Mouse (Mus musculus): ENCODE results near the gene 1700102P08Rik. TPM values are rescaled to one million over a fixed set of nuclear protein-coding genes. Genes with fewer than 3 reads are reported as not detected.

The 1700102P08Rik gene
- polyA plus RNA-seq (2015; fragmentation: Nextera tagmentation; extraction: Ambion mirVana): 0.17 and 0.21 TPM in 2 replicates

DNA sequence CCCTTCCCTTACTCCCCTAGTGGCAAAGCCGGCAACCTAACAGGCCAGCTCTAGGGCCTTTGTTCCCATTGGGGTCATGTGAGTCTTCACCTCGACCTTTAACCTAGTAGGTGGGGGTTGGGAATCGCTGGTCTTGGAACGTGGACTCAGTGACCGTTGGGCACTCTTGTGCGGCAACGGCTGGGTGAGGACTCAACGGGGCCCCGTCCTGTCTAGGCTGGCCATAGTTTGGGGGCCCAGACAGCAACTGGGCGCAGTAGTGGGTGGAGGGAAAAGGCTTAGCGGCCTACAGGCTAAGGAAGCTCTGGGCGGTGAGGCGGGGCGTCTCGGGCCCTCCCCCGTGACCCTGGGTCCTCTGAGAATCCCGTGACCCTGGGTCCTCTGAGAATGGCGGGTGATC is at the start of gene 1700102P08Rik:
Gene 1700102P08Rik, plus strand, starts transcription at position 130 of the 400 bp plus-strand sequence.
- Histone ChIP-seq H3K4me2 (replicated peaks; ENCODE audit: low read depth) (no peak within 1 kb of the TSS), H3K9ac (ENCODE audit: low read length) (no peak within 1 kb of the TSS), H3K27me3 (ENCODE audit: control insufficient read depth, insufficient read depth, low read length) (no peaks in the 10 kb centered on the region), H3K27ac (replicated peaks) (no peak within 1 kb of the TSS), H3K9me3 (ENCODE audit: control insufficient read depth, low read length) (no peaks in the 10 kb centered on the region), H3K4me1 (replicated peaks; ENCODE audit: control insufficient read depth, insufficient read depth) (no peaks in the 10 kb centered on the region), H3K4me3 (ENCODE audit: low read depth, low read length) (no peak within 1 kb of the TSS), H3K36me3 (ENCODE audit: control insufficient read depth, insufficient read depth, low read length) (peaks cover 17% of the 10 kb centered on the region; the same call in 1 of the 2 replicates)
- no peak for TF ChIP-seq EP300 (optimal IDR thresholded peaks at IDR 0.05)
- TF ChIP-seq CTCF (IDR thresholded peaks at IDR 0.05; ENCODE audit: low read depth): no peak
- 78% methylated on average over 18 of the region's 18 CpGs for WGBS
- DNase-seq (ENCODE audit: low spot score) (no peak), ATAC-seq (ENCODE audit: low FRiP score, low TSS enrichment) (peak; percentile 46; the same call in 1 of the 2 replicates)

DNA sequence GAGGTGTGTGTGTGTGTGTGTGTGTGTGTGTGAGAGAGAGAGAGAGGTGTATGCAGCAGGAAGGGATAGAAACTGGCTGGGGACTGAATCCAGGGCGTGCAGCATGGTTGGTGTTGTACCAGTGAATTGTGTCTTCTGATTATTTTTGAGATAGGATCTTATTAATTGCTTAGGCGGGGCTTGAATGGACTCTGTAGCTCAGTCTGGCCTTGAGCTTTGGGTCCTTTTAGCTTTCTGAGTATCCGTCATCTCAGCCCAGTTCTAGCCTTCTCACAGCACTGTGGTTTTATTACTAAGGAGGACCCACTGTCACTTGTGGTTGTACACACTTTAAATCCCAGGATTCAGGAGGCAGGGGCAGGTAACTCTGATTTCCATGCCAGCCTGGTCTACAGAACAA is 49.3 kb upstream of the 1700102P08Rik start:
- ATAC-seq (ENCODE audit: low FRiP score, low TSS enrichment): no peak
- no peaks in the 10 kb centered on the region for H3K9me3 ChIP-seq (ENCODE audit: control insufficient read depth, low read length)
- no peak for DNase-seq (ENCODE audit: low spot score)
- peak overlapping the region; percentile 99 for H3K27ac ChIP-seq (replicated peaks)
- H3K4me1 ChIP-seq (replicated peaks; ENCODE audit: control insufficient read depth, insufficient read depth): 0 out of 2 replicates have a peak, but pooled peaks cover 8% of the 10 kb centered on the region
- H3K4me2 ChIP-seq (replicated peaks; ENCODE audit: low read depth): no peak overlapping the region
- H3K36me3 ChIP-seq (ENCODE audit: control insufficient read depth, insufficient read depth, low read length): no peaks in the 10 kb centered on the region
- no peak overlapping the region for H3K9ac ChIP-seq (ENCODE audit: low read length)
- no peaks in the 10 kb centered on the region for H3K27me3 ChIP-seq (ENCODE audit: control insufficient read depth, insufficient read depth, low read length)
- H3K4me3 ChIP-seq (ENCODE audit: low read depth, low read length): no peak overlapping the region
- 55% methylated on average over 3 of the region's 3 CpGs for WGBS
- TF ChIP-seq CTCF (IDR thresholded peaks at IDR 0.05; ENCODE audit: low read depth) (no peak), EP300 (optimal IDR thresholded peaks at IDR 0.05) (no peak)

DNA sequence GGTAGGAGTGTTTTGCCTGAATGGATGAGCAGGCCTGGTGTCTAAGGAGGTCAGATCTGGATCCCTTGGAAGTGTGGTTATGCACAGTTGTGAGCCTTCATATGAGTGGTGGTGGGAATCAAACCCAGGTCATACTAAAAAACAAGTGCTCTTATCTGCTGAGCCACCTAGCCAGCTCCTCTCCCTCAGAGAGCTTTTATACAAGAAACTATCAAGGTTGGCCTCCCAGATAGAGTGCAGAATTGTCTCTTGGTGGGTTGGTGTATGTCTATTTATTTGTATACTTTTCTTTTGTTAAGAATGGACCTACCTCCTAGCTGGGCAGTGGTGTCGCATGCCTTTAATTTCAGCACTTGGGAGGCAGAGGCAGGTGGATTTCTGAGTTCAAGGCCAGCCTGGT is 48.8 kb upstream of the 1700102P08Rik start:
- Histone ChIP-seq H3K27me3 (ENCODE audit: control insufficient read depth, insufficient read depth, low read length) (no peaks in the 10 kb centered on the region), H3K9me3 (ENCODE audit: control insufficient read depth, low read length) (no peaks in the 10 kb centered on the region), H3K27ac (replicated peaks) (no peak overlapping the region; the same call in 1 of the 2 replicates), H3K4me3 (ENCODE audit: low read depth, low read length) (no peak overlapping the region), H3K4me1 (replicated peaks; ENCODE audit: control insufficient read depth, insufficient read depth) (0 out of 2 replicates have a peak, but pooled peaks cover 10% of the 10 kb centered on the region), H3K9ac (ENCODE audit: low read length) (no peak overlapping the region), H3K4me2 (replicated peaks; ENCODE audit: low read depth) (no peak overlapping the region), H3K36me3 (ENCODE audit: control insufficient read depth, insufficient read depth, low read length) (no peaks in the 10 kb centered on the region)
- DNase-seq (ENCODE audit: low spot score) (no peak), ATAC-seq (ENCODE audit: low FRiP score, low TSS enrichment) (no peak)
- 95% methylated on average over 1 of the region's 1 CpGs for whole genome bisulfite sequencing
- TF ChIP-seq EP300 (optimal IDR thresholded peaks at IDR 0.05): no peak
- TF ChIP-seq CTCF (IDR thresholded peaks at IDR 0.05; ENCODE audit: low read depth): no peak

DNA sequence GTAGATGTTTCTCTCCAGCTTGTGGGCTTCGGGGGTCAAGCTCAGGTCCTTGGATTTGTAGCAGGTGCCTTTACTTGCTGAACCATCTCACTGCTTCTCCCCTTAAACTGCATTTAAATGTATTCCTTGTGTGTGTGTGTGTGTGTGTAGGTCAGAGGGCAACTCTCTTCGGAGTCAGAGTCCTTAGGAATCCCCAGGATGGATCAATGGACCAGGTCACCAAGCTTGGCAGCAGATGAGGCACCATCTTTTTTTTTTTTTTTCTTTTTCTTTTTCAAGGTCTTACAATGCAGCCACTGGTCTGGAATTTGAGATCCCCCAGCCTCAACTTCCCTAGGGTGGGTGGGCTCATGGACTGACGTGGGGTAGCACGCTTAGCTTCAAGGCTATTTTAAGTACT is 48.1 kb upstream of the 1700102P08Rik start:
- H3K9me3 ChIP-seq (ENCODE audit: control insufficient read depth, low read length): no peaks in the 10 kb centered on the region
- 86% methylated on average over 4 of the region's 4 CpGs for WGBS
- no peaks in the 10 kb centered on the region for H3K27me3 ChIP-seq (ENCODE audit: control insufficient read depth, insufficient read depth, low read length)
- H3K36me3 ChIP-seq (ENCODE audit: control insufficient read depth, insufficient read depth, low read length): no peaks in the 10 kb centered on the region
- H3K9ac ChIP-seq (ENCODE audit: low read length): no peak overlapping the region
- H3K4me3 ChIP-seq (ENCODE audit: low read depth, low read length): no peak overlapping the region
- no peak overlapping the region for H3K4me2 ChIP-seq (replicated peaks; ENCODE audit: low read depth)
- no peak for TF ChIP-seq CTCF (IDR thresholded peaks at IDR 0.05; ENCODE audit: low read depth)
- no peak for TF ChIP-seq EP300 (optimal IDR thresholded peaks at IDR 0.05)
- no peak overlapping the region for H3K27ac ChIP-seq (replicated peaks)
- 0 out of 2 replicates have a peak, but pooled peaks cover 10% of the 10 kb centered on the region for H3K4me1 ChIP-seq (replicated peaks; ENCODE audit: control insufficient read depth, insufficient read depth)
- no peak for ATAC-seq (ENCODE audit: low FRiP score, low TSS enrichment)
- DNase-seq (ENCODE audit: low spot score): no peak

DNA sequence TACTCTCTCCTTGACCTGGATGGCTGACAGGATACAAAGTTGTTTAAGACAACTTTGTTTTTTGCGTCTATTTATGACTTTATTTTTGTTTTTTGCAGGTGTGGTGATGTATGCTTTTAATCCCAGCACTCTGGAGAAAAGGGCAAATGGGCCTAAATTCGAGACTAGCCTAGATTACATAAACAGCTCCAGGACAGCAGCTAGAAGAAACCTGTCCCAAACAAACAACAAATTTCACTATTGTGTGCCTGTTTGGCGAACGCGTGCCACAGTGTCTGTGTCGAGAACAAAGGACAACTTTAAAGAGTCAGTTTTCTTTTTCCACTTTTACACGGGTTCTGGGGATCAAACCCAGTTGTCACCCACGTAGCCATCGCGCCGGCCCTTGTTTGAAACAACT is 45.6 kb upstream of the 1700102P08Rik start:
- Histone ChIP-seq H3K4me2 (replicated peaks; ENCODE audit: low read depth) (peak overlapping the region; percentile 80), H3K9me3 (ENCODE audit: control insufficient read depth, low read length) (no peaks in the 10 kb centered on the region), H3K27me3 (ENCODE audit: control insufficient read depth, insufficient read depth, low read length) (no peaks in the 10 kb centered on the region), H3K9ac (ENCODE audit: low read length) (peak overlapping the region; percentile 89), H3K36me3 (ENCODE audit: control insufficient read depth, insufficient read depth, low read length) (peaks cover 12% of the 10 kb centered on the region), H3K4me1 (replicated peaks; ENCODE audit: control insufficient read depth, insufficient read depth) (0 out of 2 replicates have a peak, but pooled peaks cover 5% of the 10 kb centered on the region), H3K27ac (replicated peaks) (peak overlapping the region; percentile 96), H3K4me3 (ENCODE audit: low read depth, low read length) (peak overlapping the region; percentile 87)
- no peak for DNase-seq (ENCODE audit: low spot score)
- TF ChIP-seq CTCF (IDR thresholded peaks at IDR 0.05; ENCODE audit: low read depth): no peak
- TF ChIP-seq EP300 (optimal IDR thresholded peaks at IDR 0.05): peak; percentile 34
- 6% methylated on average over 11 of the region's 11 CpGs for WGBS
- ATAC-seq (ENCODE audit: low FRiP score, low TSS enrichment): no peak

DNA sequence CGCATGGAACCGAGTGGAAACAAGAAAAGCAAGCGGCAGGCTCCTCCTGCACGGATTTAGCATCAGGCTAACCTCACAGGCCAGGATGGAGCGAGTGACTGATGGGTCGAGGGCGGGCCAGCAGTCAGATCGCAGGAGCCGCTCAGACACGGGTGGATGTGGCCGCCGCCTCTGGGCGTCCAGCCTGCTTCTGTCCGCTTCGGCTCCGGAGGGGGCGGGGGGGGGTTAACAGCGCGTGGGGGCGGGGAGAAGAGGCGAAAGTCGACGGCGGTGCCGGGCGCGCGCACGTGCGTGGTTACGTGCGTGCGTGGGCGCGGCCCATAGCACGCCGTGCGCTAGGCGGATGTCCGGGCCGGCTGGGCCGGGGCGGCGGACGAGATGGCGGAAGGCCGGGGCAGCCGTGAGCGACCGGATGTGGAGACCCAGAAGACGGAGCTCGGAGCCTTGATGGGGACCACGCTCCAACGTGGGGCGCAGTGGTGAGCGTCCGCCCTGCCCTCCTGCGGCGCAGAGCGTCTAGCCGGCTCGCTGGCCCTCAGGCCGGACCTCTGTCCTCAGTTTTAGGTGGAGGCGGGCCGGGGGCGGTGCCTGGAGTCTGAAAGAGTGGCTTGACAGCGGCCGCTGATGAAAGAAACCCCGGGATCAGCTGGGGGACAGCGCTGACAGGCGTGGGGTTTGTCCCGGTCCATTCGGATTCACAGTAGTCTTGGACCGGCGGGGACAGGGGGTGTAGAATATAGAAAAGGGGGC is 44.9 kb upstream of the 1700102P08Rik start, which contains the start of gene Usp4:
Gene Usp4, plus strand, starts transcription at position 314 of the 750 bp plus-strand sequence.
- ATAC-seq (ENCODE audit: low FRiP score, low TSS enrichment): peak; percentile 95

More for the DNA sequence above, 44.9 kb upstream of the 1700102P08Rik start, which contains the start of gene Usp4:
- DNase-seq (ENCODE audit: low spot score): peak; percentile 96
- H3K4me2 ChIP-seq (replicated peaks; ENCODE audit: low read depth): peak within 1 kb of the TSS; percentile 80
- no peaks in the 10 kb centered on the region for H3K9me3 ChIP-seq (ENCODE audit: control insufficient read depth, low read length)
- under 1% methylated on average over 68 of the region's 75 CpGs for WGBS
- H3K4me1 ChIP-seq (replicated peaks; ENCODE audit: control insufficient read depth, insufficient read depth): 0 out of 2 replicates have a peak, but pooled peaks cover 2% of the 10 kb centered on the region
- H3K4me3 ChIP-seq (ENCODE audit: low read depth, low read length): peak within 1 kb of the TSS; percentile 87
- H3K9ac ChIP-seq (ENCODE audit: low read length): peak within 1 kb of the TSS; percentile 89
- peaks cover 12% of the 10 kb centered on the region for H3K36me3 ChIP-seq (ENCODE audit: control insufficient read depth, insufficient read depth, low read length)
- TF ChIP-seq CTCF (IDR thresholded peaks at IDR 0.05; ENCODE audit: low read depth): no peak
- TF ChIP-seq EP300 (optimal IDR thresholded peaks at IDR 0.05): no peak
- peak within 1 kb of the TSS; percentile 96 for H3K27ac ChIP-seq (replicated peaks)
- H3K27me3 ChIP-seq (ENCODE audit: control insufficient read depth, insufficient read depth, low read length): no peaks in the 10 kb centered on the region
